ENCODE assay signal across 16 mouse cellular contexts in genomic region chr7:140208153-140208552, GRCm38 (mm10). TPM values are rescaled to one million over a fixed set of nuclear protein-coding genes. Genes with fewer than 3 reads are reported as not detected.
DNase-seq lines count a peak whose midpoint lies in the region; ATAC-seq and TF ChIP-seq lines count a peak whose summit lies in the region.
"Had no signal": no experiment of that assay in that cellular context is flagged by ENCODE, and none has a peak within 500 bp of the region (broad histone marks: within the 10 kb centered on the region; RNA-seq: fewer than 3 reads in every experiment).

No protein-coding gene starts in this region.

- H3K4me2 ChIP-seq in liver, embryonic 13.5 days, result peak overlapping the region; percentile 15
- H3K4me2 ChIP-seq: embryonic facial prominence, embryonic 13.5 days; forebrain, embryonic 15.5 days; heart, embryonic 13.5 days; hindbrain, embryonic 13.5 days; neural tube, embryonic 12.5 days had no signal

- no peak for TF ChIP-seq POLR2A in thymus, adult 2 months (IDR thresholded peaks at IDR 0.05; ENCODE audit: control insufficient read depth, extremely low read depth, insufficient read depth, low read length, poor library complexity)

- H3K4me1 ChIP-seq in thymus, adult 2 months (replicated peaks; ENCODE audit: control insufficient read depth, insufficient read depth, low read length), result peaks cover 36% of the 10 kb centered on the region
- peaks cover 33% of the 10 kb centered on the region for H3K4me1 ChIP-seq in liver, embryonic 13.5 days (replicated peaks)
- H3K4me1 ChIP-seq: embryonic facial prominence, embryonic 13.5 days; forebrain, embryonic 15.5 days; heart, embryonic 13.5 days; hindbrain, embryonic 13.5 days; midbrain, embryonic 10.5 days; neural tube, embryonic 12.5 days had no signal

- H3K9me3 ChIP-seq in liver, embryonic 13.5 days (replicated peaks), result no peaks in the 10 kb centered on the region
- H3K9me3 ChIP-seq: embryonic facial prominence, embryonic 13.5 days; forebrain, embryonic 15.5 days; heart, embryonic 13.5 days; hindbrain, embryonic 13.5 days; midbrain, embryonic 10.5 days; neural tube, embryonic 12.5 days had no signal

- 3% methylated on average over 8 of the region's 8 CpGs for WGBS in thymus, adult 2 months
- 10% methylated on average over 8 of the region's 8 CpGs for WGBS in liver, embryonic 13.5 days (ENCODE audit: insufficient replicate concordance)

- no peak for TF ChIP-seq CTCF in thymus, adult 2 months (IDR thresholded peaks at IDR 0.05; ENCODE audit: borderline replicate concordance, control insufficient read depth, extremely low read depth, insufficient read depth, low read length, poor library complexity)

- no peak overlapping the region for H3K9ac ChIP-seq in liver, embryonic 13.5 days
- H3K9ac ChIP-seq: embryonic facial prominence, embryonic 13.5 days; forebrain, embryonic 15.5 days; heart, embryonic 13.5 days; hindbrain, embryonic 13.5 days; neural tube, embryonic 12.5 days had no signal

- no peaks in the 10 kb centered on the region for H3K36me3 ChIP-seq in thymus, adult 2 months (ENCODE audit: control insufficient read depth, insufficient read depth, low read length)
- no peaks in the 10 kb centered on the region for H3K36me3 ChIP-seq in liver, embryonic 13.5 days
- H3K36me3 ChIP-seq: embryonic facial prominence, embryonic 13.5 days; forebrain, embryonic 15.5 days; heart, embryonic 13.5 days; hindbrain, embryonic 13.5 days; midbrain, embryonic 10.5 days; neural tube, embryonic 12.5 days had no signal

- H3K27me3 ChIP-seq in thymus, adult 2 months (ENCODE audit: control insufficient read depth, insufficient read depth, low read length), result no peaks in the 10 kb centered on the region
- no peaks in the 10 kb centered on the region for H3K27me3 ChIP-seq in liver, embryonic 13.5 days
- H3K27me3 ChIP-seq: embryonic facial prominence, embryonic 13.5 days; forebrain, embryonic 15.5 days; hindbrain, embryonic 13.5 days; neural tube, embryonic 12.5 days had no signal

- no peak overlapping the region for H3K27ac ChIP-seq in thymus, adult 2 months (ENCODE audit: control insufficient read depth, insufficient read depth, low read length)
- H3K27ac ChIP-seq in liver, embryonic 13.5 days, result peak overlapping the region; percentile 6; the same call in 1 of the 2 replicates
- H3K27ac ChIP-seq: embryonic facial prominence, embryonic 13.5 days; forebrain, embryonic 15.5 days; heart, embryonic 13.5 days; hindbrain, embryonic 13.5 days; midbrain, embryonic 10.5 days; neural tube, embryonic 12.5 days had no signal

- no peak overlapping the region for H3K4me3 ChIP-seq in thymus, adult 2 months (ENCODE audit: control insufficient read depth, insufficient read depth, low read length)
- no peak overlapping the region for H3K4me3 ChIP-seq in liver, embryonic 13.5 days (replicated peaks)
- H3K4me3 ChIP-seq: embryonic facial prominence, embryonic 13.5 days; forebrain, embryonic 15.5 days; heart, embryonic 13.5 days; hindbrain, embryonic 13.5 days; midbrain, embryonic 10.5 days; neural tube, embryonic 12.5 days had no signal

- peak; percentile 66 for DNase-seq in thymus, postnatal 0 days (ENCODE audit: low spot score)
- DNase-seq in thymus, adult 2 months, result no peak
- peak; percentile 55 for DNase-seq in liver, embryonic 13.5 days
- peak; percentile 3 for DNase-seq in skeletal muscle tissue, adult 2 months (ENCODE audit: low read depth, low spot score)
- DNase-seq in right cerebral cortex, postnatal 4 days, result no peak
- no peak for DNase-seq in urinary bladder, postnatal 10 days (ENCODE audit: low spot score)
- DNase-seq in embryo, embryonic 10.5 days (ENCODE audit: low spot score), result no peak
- DNase-seq: lung, adult 18-20 months; retina, postnatal 1 day had no signal

- ATAC-seq in activated CD4-positive, CD25-positive, alpha-beta regulatory T cell, adult 4 months, result peak; percentile 68
- peak; percentile 89 for ATAC-seq in liver, embryonic 13.5 days (ENCODE audit: low read depth)
- ATAC-seq: forebrain, embryonic 15.5 days had no signal

RNA-seq across cellular contexts. Expression of gene Olfr524, which starts 2.4 kb away (rescaled TPM):
- 1.1 and 1.3 TPM in 2 replicates for polyA plus RNA-seq in thymus, postnatal 0 days (2015; fragmentation: Nextera tagmentation; extraction: Ambion mirVana)
- 2.3 and 2.6 TPM in 2 replicates for polyA plus RNA-seq in thymus, adult 2 months (2012; rRNA removed)
- under 1 TPM in 1 of 2 experiments, not detected in 1; 0.17 TPM for polyA plus RNA-seq in activated CD4-positive, CD25-positive, alpha-beta regulatory T cell, adult 4 months (2017; shearing (Covaris generic))
- not detected in 2 replicates for polyA plus RNA-seq in liver, embryonic 13.5 days (2015; fragmentation: Nextera tagmentation; extraction: Ambion mirVana)
- polyA plus RNA-seq: embryonic facial prominence, embryonic 13.5 days; forebrain, embryonic 15.5 days; heart, embryonic 13.5 days; hindbrain, embryonic 13.5 days; midbrain, embryonic 10.5 days; neural tube, embryonic 12.5 days had no signal

RNA-seq across cellular contexts. Expression of gene Cd163l1, which starts 9.9 kb away (rescaled TPM):
- 40.2 and 40.6 TPM in 2 replicates for polyA plus RNA-seq in thymus, postnatal 0 days (2015; fragmentation: Nextera tagmentation; extraction: Ambion mirVana)
- 6.0 and 6.1 TPM in 2 replicates for polyA plus RNA-seq in thymus, adult 2 months (2012; rRNA removed)
- polyA plus RNA-seq in activated CD4-positive, CD25-positive, alpha-beta regulatory T cell, adult 4 months (2017; shearing (Covaris generic)), result under 1 TPM in 1 of 2 experiments, not detected in 1; 0.15 TPM
- 0.03 and 0.07 TPM in 2 replicates for polyA plus RNA-seq in liver, embryonic 13.5 days (2015; fragmentation: Nextera tagmentation; extraction: Ambion mirVana)
- polyA plus RNA-seq: embryonic facial prominence, embryonic 13.5 days; forebrain, embryonic 15.5 days; hindbrain, embryonic 13.5 days; midbrain, embryonic 10.5 days; neural tube, embryonic 12.5 days had no signal

RNA-seq across cellular contexts. Expression of gene Olfr523, which starts 35.1 kb away (rescaled TPM):
- 0.08 TPM in 2 replicates for polyA plus RNA-seq in thymus, postnatal 0 days (2015; fragmentation: Nextera tagmentation; extraction: Ambion mirVana)
- polyA plus RNA-seq in thymus, adult 2 months (2012; rRNA removed), result 0.41 and 1.0 TPM in 2 replicates
- not detected for polyA plus RNA-seq in activated CD4-positive, CD25-positive, alpha-beta regulatory T cell, adult 4 months (2017; shearing (Covaris generic))
- polyA plus RNA-seq in liver, embryonic 13.5 days (2015; fragmentation: Nextera tagmentation; extraction: Ambion mirVana), result not detected in 2 replicates
- polyA plus RNA-seq: embryonic facial prominence, embryonic 13.5 days; forebrain, embryonic 15.5 days; heart, embryonic 13.5 days; hindbrain, embryonic 13.5 days; midbrain, embryonic 10.5 days; neural tube, embryonic 12.5 days had no signal

RNA-seq across cellular contexts. Expression of gene 5830411N06Rik, which starts 38.9 kb away (rescaled TPM):
- polyA plus RNA-seq in thymus, postnatal 0 days (2015; fragmentation: Nextera tagmentation; extraction: Ambion mirVana), result 26.5 and 34.2 TPM in 2 replicates
- 21.4 and 23.9 TPM in 2 replicates for polyA plus RNA-seq in thymus, adult 2 months (2012; rRNA removed)
- polyA plus RNA-seq in activated CD4-positive, CD25-positive, alpha-beta regulatory T cell, adult 4 months (2017; shearing (Covaris generic)), result 1 to 10 TPM in 1 of 2 experiments, under 1 TPM in 1; 0.82 to 2.5 TPM
- polyA plus RNA-seq in liver, embryonic 13.5 days (2015; fragmentation: Nextera tagmentation; extraction: Ambion mirVana), result not detected in 2 replicates
- polyA plus RNA-seq: embryonic facial prominence, embryonic 13.5 days; forebrain, embryonic 15.5 days; heart, embryonic 13.5 days; hindbrain, embryonic 13.5 days; midbrain, embryonic 10.5 days; neural tube, embryonic 12.5 days had no signal

RNA-seq across cellular contexts. Expression of gene Olfr522, which starts 43.6 kb away (rescaled TPM):
- not detected in 2 replicates for polyA plus RNA-seq in thymus, postnatal 0 days (2015; fragmentation: Nextera tagmentation; extraction: Ambion mirVana)
- polyA plus RNA-seq in thymus, adult 2 months (2012; rRNA removed), result not detected in 2 replicates
- not detected for polyA plus RNA-seq in activated CD4-positive, CD25-positive, alpha-beta regulatory T cell, adult 4 months (2017; shearing (Covaris generic))
- not detected in 2 replicates for polyA plus RNA-seq in liver, embryonic 13.5 days (2015; fragmentation: Nextera tagmentation; extraction: Ambion mirVana)
- polyA plus RNA-seq: embryonic facial prominence, embryonic 13.5 days; forebrain, embryonic 15.5 days; heart, embryonic 13.5 days; hindbrain, embryonic 13.5 days; midbrain, embryonic 10.5 days; neural tube, embryonic 12.5 days had no signal

Comparison
In these comparisons a context has a peak if more than half of its experiments do, and no peak if none do; other contexts are left out.
1. DNase-seq: peak in thymus, postnatal 0 days (single experiment), liver, embryonic 13.5 days (single experiment) and skeletal muscle tissue, adult 2 months (single experiment); none in thymus, adult 2 months (single experiment), right cerebral cortex, postnatal 4 days (single experiment), urinary bladder, postnatal 10 days (single experiment) and embryo, embryonic 10.5 days (single experiment).